Mouse (Mus musculus) granulocyte monocyte progenitor cell, adult 5-6 weeks (primary cell): ENCODE measurements around the gene Slc25a10. TPM values are rescaled to one million over a fixed set of nuclear protein-coding genes. Genes with fewer than 3 reads are reported as not detected.

Source experiments
- ATAC-seq: replicated peaks from 2 replicates; pipeline ENCODE4 v1.8.0; 2016; ENCODE audit warnings: mild to moderate bottlenecking, moderate TSS enrichment, inconsistent platforms; ENCODE audit not compliant: poor library complexity, severe bottlenecking
- total RNA-seq, 2 experiments: library from RNA; stranded (forward) in 1 of 2; stranded (reverse) in 1 of 2; fragments of 200-712, 200-1000 nt in 1 of 2; fragments of >200 nt in 1 of 2; fragmentation: Nextera tagmentation in 1 of 2; gene quantifications; 2 replicates each; pipeline ENCODE4 v1.2.3; 2014 to 2017

Gene Slc25a10
- total RNA-seq (2014; fragmentation: Nextera tagmentation), result 20.6 and 21.3 TPM in 2 replicates
- 20.5 and 26.2 TPM in 2 replicates for total RNA-seq (2017)

DNA sequence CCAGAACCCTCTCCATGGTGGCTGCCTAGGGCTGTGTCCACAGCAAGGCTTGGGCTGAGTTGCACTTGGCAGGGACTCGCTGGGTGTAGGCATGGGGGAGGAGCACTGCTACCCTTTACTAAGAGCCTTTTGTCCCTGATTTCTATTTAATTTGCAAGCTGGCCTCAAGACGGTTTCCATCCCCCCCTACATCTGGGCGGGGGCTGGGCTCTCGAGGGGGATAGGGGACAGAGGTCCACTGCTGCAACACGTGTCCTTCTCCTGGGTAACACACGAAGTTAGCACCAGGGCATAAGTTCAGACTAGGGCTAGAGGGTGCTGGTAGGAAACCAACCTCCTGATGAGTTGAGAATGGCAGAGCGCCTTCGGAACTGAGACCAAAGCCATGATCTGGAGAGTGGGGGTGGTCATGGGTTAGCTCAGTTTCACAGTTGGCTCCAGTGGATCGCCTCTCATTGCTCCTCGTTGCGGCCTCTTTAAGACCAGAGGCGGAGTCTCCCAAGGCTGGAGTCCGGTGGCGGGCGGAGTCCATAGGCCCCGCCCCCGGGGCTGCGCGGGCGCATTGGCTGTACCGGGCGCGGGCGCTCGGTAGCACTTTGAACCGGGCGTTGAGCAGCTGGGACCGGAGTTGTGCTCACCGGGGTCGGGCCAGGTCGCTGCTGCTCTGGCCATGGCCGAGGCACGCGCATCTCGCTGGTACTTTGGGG is at the start of gene Slc25a10:
Slc25a10 (plus strand) TSS at position 524 of the 707 bp plus-strand sequence.
- peak; percentile 71 for ATAC-seq

DNA sequence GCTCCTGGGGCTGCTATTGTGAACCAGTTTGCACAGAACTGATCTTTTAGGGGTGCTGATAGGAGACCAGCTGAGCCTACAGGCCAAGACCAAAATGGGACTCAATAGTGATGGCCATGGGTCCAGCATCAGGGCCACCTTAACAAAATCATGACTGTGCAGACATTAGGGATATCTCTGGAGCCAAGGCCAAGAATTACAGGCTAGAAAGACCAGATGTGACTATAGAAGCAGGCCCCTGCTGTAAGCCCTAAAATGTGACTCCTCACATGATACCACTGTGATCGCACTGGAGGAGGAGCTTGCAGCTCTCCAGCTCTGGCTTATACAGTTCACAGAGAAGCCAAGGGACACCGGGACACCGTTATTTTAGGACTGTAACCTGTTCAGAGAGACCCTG is 49.3 kb upstream of the Slc25a10 start, which contains the start of gene Tspan10:
Tspan10 (plus strand) TSS at position 301 of the 400 bp plus-strand sequence.
- no peak for ATAC-seq

- ATAC-seq, result no peak
Measured at GRCm38 (mm10) chr11:120442765-120443280, 48.8 kb upstream of the Slc25a10 start.

DNA sequence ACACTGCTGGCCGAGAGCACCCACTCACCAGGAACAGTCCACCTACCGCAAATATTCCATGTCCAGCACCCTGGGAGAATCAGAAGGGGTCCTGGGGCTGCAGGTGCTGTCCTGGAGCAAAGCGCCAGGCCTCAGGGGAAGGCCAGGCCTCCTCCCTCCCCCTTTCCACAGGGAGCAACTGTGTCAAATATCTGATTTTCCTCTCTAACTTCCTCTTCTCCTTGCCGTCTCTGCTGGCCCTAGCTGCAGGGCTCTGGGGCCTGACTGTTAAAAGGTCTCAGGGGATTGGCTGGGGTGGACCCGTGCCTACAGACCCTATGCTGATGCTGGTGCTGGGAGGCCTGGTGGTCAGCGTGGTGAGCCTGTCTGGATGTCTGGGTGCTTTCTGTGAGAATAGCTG is 47.5 kb upstream of the Slc25a10 start:
- ATAC-seq, result peak; percentile 55

DNA sequence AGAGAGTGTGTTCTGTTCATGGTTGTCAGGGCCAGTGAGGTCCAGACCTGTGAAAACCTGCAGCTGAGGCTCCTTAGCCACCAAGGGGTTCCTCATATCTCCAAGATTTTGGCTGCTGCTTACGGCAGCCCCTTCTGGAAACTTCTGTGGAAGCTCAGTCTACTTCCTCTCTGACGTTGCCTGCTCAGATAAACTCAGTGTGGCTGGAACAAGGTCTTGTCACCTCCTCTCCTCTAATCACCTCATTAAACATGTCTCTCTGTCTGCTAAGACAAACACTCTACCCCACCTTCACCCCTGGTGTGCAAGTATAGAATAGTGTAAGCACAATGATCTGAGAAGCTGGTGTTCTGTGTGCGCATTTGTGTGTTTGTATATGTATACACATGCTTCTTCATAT is 46.2 kb upstream of the Slc25a10 start:
- no peak for ATAC-seq

GRCm38 (mm10) chr11:120447179-120447578 is 44.5 kb upstream of the Slc25a10 start:
- ATAC-seq, result no peak

- no peak for ATAC-seq
Measured at GRCm38 (mm10) chr11:120452246-120452645, 39.4 kb upstream of the Slc25a10 start.

- no peak for ATAC-seq
Measured at GRCm38 (mm10) chr11:120453306-120453705, 38.3 kb upstream of the Slc25a10 start, which contains the start of gene Pde6g. Gene Pde6g, minus strand, starts transcription at chr11:120453500.

DNA sequence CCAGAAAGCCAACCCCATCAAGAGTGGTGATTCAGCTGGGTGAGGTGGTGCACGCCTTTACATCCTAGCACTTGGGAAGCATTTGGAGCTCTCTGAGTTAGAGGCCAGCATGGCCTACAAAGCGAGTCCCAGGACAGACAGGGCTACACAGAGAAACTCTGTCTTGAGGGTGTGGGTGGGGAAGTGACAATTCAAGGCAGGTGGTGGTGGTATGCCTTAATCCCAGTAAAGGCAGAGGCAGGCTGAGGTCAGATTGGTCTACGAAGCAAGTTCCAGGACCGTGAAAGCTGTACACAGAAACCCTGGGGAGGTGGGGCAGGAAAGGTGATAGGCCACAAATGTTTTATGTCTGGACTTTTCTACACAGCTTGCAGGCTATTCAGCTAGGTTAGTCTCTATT is 36.7 kb upstream of the Slc25a10 start:
- no peak for ATAC-seq

GRCm38 (mm10) chr11:120455413-120455812 is 36.2 kb upstream of the Slc25a10 start:
- no peak for ATAC-seq

- peak; percentile 17 for ATAC-seq
Measured at GRCm38 (mm10) chr11:120457370-120457769, 34.3 kb upstream of the Slc25a10 start.

DNA sequence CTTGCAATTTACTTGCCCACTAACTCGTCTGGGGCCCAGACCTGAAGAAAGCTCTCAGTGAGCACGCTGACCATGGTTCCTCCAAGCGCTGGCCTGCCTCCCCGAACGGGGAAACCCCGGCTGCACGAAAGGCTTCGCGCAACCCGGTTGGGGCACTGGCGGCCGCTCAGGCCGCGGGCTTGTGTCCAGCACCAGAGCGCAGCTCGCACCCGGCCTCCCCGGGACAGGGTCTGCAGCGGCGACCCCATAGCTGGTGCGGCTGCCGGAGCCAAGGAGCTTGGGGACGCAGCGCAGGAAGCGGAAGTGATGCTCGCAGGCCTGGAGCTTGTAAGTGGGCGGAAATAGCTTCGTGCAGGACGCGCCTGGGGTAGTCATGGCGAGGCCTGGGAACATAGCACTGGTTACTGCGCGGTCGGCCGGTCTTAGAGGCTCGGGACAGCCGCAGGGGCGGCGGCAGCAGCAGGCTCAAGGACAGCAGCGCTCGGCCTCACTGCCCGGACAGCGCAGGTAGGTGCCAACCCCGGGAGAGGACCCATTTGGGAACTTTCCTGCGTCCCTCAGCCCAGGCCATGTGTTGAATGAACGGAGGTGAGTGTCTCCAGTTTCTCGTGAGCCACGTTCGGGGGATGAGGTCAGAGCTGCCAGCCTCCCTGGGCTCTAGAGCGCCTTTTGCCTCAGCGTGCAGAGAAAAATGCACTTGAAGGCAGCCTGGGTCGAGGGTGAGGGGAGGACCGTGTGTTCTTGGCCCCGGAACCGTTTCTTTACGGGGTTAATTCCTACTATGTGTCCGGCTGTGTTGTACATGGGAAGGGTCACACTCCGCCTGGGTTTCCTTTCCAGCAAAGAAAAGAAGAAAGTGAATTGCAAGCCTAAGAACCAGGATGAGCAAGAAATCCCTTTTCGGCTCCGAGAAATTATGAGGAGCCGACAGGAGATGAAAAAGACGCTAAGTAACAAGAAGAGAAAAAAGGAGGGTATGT is 33.6 kb upstream of the Slc25a10 start, which contains the start of the genes Oxld1 and Ccdc137:
Oxld1 (minus strand) TSS at position 297 of the 980 bp plus-strand sequence.
Ccdc137 (plus strand) TSS at position 344 of the 980 bp plus-strand sequence.
- ATAC-seq, result peak; percentile 89

DNA sequence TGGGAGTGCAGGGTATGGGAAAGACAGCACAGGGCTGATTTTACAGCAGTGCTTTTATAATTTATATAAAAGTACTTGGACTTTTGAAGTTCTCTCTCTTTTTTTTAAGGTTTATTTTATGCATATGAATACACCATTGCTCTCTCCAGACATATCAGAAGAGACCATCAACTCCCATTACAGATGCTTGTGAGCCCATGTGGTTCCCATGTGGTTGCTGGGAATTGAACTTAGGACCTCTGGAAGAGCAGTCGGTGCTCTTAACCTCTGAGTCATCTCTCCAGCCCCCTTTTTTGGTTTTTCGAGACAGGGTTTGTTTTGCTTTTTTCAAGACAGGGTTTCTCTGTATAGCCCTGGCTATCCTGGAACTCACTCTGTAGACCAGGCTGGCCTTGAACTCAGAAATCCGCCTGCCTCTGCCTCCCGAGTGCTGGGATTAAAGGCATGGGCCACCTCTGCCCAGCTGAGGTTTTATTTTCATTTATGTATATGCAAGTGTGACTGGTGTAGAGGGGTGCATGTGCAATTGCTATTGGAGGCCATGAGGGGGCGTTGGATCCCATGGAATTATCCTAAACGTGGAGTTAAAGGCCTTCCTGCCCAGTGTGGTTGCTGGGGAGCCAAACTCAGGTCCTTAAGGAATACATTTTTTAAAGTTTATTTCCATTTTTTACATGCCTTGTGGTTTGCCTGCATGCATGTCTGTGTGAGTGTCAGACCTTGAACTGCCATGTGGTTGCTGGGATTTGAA is 32.6 kb upstream of the Slc25a10 start:
- ATAC-seq, result no peak; the same call in 1 of the 2 replicates

DNA sequence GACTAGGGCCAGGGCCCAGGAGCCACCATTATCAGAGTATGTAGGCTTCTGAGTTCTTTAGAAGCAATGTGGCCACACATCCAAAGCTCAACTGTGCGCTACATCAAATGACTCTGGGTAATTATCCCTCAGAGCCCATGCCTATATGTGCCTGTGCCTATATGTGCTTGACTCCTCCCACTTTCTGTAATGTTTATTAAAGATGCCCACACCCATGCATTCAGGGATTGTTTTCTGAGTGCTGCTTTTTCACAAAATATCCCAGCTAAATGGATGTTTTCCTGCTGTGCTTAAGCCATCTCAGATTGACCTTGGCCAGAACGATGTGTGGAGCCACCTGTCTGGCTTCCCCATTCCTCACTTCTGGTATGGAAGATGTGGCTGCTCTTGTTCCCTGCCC is 28.1 kb upstream of the Slc25a10 start:
- ATAC-seq, result no peak

GRCm38 (mm10) chr11:120464365-120464764 is 27.3 kb upstream of the Slc25a10 start:
- ATAC-seq, result no peak

- ATAC-seq, result no peak
Measured at GRCm38 (mm10) chr11:120465521-120465920, 26.1 kb upstream of the Slc25a10 start.

DNA sequence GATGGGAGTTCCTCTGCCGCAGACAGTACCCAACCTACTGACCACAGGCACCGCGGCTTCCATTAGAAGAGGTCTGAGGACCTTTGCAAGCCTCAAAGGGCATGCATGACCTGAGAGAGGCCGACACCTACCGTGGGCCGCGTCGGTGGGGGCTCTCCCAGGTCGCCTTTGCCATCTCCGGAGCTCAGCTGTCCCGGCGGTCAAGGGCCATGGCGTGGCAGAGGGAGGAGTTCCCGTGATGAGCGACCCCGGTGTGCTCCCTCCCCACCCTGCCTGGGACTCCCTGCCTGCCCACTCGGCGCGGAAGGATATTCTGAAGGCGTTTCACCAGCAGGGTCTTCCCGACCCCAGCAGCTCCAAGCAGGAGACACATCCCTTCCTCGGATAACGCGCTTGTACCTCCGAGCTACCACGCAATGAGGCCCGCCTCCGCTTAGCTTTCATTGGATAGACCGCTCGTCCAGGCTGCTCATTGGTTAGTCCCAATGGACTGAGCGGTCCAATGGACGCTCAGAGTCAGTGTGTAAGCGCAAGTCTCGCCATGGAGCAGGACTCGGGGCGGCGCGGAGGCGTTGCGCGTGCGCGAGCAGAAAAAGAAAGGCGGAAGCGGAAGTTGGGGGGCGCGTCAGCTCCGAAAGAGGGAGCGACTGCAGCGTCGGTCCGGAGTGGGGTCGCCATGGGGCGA is 24.4 kb upstream of the Slc25a10 start, which contains the start of gene Arl16:
Arl16 (minus strand) TSS at position 557 of the 685 bp plus-strand sequence.
- ATAC-seq, result peak; percentile 94

GRCm38 (mm10) chr11:120467736-120468092 is 23.9 kb upstream of the Slc25a10 start:
- no peak; the same call in 1 of the 2 replicates for ATAC-seq

GRCm38 (mm10) chr11:120472052-120472451 is 19.6 kb upstream of the Slc25a10 start:
- ATAC-seq, result no peak
